Mouse (Mus musculus) heart, postnatal 0 days (tissue): ENCODE measurements at regions not wholly inside any gene's neighbourhood (a gene's known extent, or its start where the extent isn't known, plus 50 kb on each side); places are given as distances from the start of the nearest gene placed in this dataset.

Experiments used
- ATAC-seq: fragments of 200-750 bp; cut with Nextera tagmentation; 2 replicates; pipeline ENCODE4 v1.8.0; 2017; ENCODE audit warnings: low read depth, moderate number of reproducible peaks, moderate library complexity; ENCODE audit not compliant: insufficient read depth
- DNase-seq: peaks from one replicate; pipeline ENCODE4 v3.0.0-alpha.2; 2016; ENCODE audit warnings: low spot score
- H3K27ac ChIP-seq: fragments of 300-500 bp; sonication (generic); 2 replicates; pipeline ENCODE4 v1.5.1; 2014; ENCODE audit warnings: low read depth, mild to moderate bottlenecking
- H3K27me3 ChIP-seq: fragments of 300-500 bp; sonication (generic); 2 replicates; pipeline ENCODE4 v1.6.1; 2014; ENCODE audit warnings: low read length, mixed read lengths; ENCODE audit not compliant: control insufficient read depth, insufficient read depth
- H3K36me3 ChIP-seq: fragments of 300-500 bp; sonication (generic); replicated peaks from 2 replicates; pipeline ENCODE4 v1.6.1; 2014; ENCODE audit warnings: low read length, mixed read lengths; ENCODE audit not compliant: control insufficient read depth, insufficient read depth
- H3K4me1 ChIP-seq: fragments of 300-500 bp; sonication (generic); 2 replicates; pipeline ENCODE4 v1.6.1; 2014; ENCODE audit warnings: antibody characterized with exemption; ENCODE audit not compliant: control insufficient read depth, insufficient read depth
- H3K4me2 ChIP-seq: fragments of 300-500 bp; sonication (generic); 2 replicates; pipeline ENCODE4 v1.6.1; 2014; ENCODE audit warnings: low read depth, mild to moderate bottlenecking, low read length, moderate library complexity
- H3K4me3 ChIP-seq: fragments of 300-500 bp; sonication (generic); 2 replicates; pipeline ENCODE4 v1.5.1; 2014; ENCODE audit warnings: low read depth, low read length
- H3K9ac ChIP-seq: fragments of 300-500 bp; sonication (generic); replicated peaks from 2 replicates; pipeline ENCODE4 v1.6.1; 2014; ENCODE audit warnings: low read depth, low read length, mixed read lengths
- H3K9me3 ChIP-seq: fragments of 300-500 bp; sonication (generic); replicated peaks from 2 replicates; pipeline ENCODE4 v1.6.1; 2016; ENCODE audit warnings: low read length; ENCODE audit not compliant: control insufficient read depth
- CTCF ChIP-seq: IDR thresholded peaks from 2 replicates; pipeline ENCODE4 v1.5.1; 2016; ENCODE audit warnings: antibody characterized with exemption, control low read depth, low read depth
- EP300 ChIP-seq: IDR thresholded peaks from 2 replicates; pipeline ENCODE4 v1.6.1; 2016; ENCODE audit warnings: antibody characterized with exemption, low read depth
- WGBS: fragments of 180-500 bp; shearing (Covaris S2); extraction: QIAGEN DNeasy Blood & Tissue Kit; methylation state at CpG from one replicate; pipeline ENCODE4 v1.1.7; 2014; 5-methylcytosine and 5-hydroxymethylcytosine counted together

DNA sequence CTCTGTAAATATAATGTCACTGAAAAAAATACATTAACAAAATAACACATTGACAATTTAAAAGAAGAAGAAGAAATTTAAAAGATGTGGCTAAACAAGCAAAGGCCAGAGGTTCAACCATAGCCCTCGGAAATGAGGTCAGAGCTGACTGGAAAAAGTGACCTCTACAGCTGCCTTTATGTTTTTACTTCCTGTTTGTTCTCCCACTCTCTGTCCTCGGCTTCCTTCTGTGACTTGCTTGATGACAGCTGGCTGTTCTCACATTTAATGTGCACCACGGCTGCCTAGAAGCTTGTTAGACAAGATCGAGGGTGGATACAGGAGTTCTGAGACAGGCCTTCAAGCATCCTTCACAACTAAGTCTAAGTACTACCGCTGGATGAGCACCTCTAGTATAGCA, 194.9 kb upstream of the Acvr2a start:
- 27% methylated on average over 5 of the region's 5 CpGs for WGBS
- no peak overlapping the region for H3K4me3 ChIP-seq
- H3K9ac ChIP-seq, result no peak overlapping the region
- H3K27me3 ChIP-seq, result no peaks in the 10 kb centered on the region
- no peak overlapping the region for H3K4me2 ChIP-seq
- ATAC-seq (no peak), DNase-seq (no peak)
- H3K27ac ChIP-seq, result no peak overlapping the region
- no peaks in the 10 kb centered on the region for H3K36me3 ChIP-seq
- no peaks in the 10 kb centered on the region for H3K9me3 ChIP-seq
- TF ChIP-seq EP300 (no peak), CTCF (no peak)
- H3K4me1 ChIP-seq, result no peaks in the 10 kb centered on the region

DNA sequence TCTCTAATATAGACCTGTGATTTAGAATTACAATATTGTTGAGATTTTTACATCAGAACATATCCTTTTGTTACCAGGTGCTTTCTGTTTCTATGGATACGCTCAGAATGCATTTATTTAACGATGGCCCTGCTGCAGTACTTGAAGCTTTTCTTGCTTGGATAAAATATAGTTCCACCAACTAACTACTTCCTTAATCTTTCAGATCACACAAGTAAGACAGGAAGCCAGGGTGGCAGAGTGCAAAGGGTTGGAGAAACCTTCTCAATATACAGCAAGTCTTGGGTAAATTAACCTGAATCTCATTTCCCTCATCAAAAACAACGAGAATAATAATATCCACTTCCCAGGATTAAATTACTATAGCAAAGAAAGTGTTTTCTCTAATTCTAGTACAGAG, 193.1 kb upstream of the Acvr2a start:
- no peak for ATAC-seq
- DNase-seq, result no peak
- Histone ChIP-seq H3K9ac (no peak overlapping the region), H3K4me3 (no peak overlapping the region), H3K4me1 (no peaks in the 10 kb centered on the region), H3K4me2 (no peak overlapping the region), H3K27ac (no peak overlapping the region), H3K9me3 (no peaks in the 10 kb centered on the region), H3K27me3 (no peaks in the 10 kb centered on the region), H3K36me3 (no peaks in the 10 kb centered on the region)
- TF ChIP-seq CTCF (no peak), EP300 (no peak)
- 81% methylated on average over 3 of the region's 3 CpGs for WGBS

DNA sequence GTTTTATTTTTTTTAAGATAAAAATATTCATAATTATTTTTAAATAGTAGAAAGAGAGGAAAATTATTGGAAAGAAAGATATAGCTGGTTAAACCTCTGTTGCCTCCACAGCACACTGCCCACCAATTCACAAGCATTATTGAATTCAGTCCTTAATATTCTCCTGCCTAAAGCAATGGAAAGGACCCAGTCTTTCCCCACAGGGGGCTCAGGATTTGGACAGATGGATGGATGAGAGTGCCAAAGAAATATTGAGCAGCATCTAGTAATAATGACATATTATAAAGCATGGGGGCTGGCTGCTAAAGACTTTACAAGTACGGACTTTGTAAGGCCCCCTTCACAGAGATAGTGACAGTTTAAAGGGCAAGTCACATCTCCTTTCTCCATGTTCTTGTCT, 191.6 kb upstream of the Acvr2a start:
- no peaks in the 10 kb centered on the region for H3K4me1 ChIP-seq
- DNase-seq, result no peak
- no peaks in the 10 kb centered on the region for H3K36me3 ChIP-seq
- H3K27me3 ChIP-seq, result no peaks in the 10 kb centered on the region
- H3K27ac ChIP-seq, result no peak overlapping the region
- WGBS, result 87% methylated on average over 1 of the region's 1 CpGs
- TF ChIP-seq EP300 (no peak), CTCF (no peak)
- H3K4me2 ChIP-seq, result no peak overlapping the region
- no peak overlapping the region for H3K4me3 ChIP-seq
- no peaks in the 10 kb centered on the region for H3K9me3 ChIP-seq
- ATAC-seq, result no peak
- no peak overlapping the region for H3K9ac ChIP-seq

DNA sequence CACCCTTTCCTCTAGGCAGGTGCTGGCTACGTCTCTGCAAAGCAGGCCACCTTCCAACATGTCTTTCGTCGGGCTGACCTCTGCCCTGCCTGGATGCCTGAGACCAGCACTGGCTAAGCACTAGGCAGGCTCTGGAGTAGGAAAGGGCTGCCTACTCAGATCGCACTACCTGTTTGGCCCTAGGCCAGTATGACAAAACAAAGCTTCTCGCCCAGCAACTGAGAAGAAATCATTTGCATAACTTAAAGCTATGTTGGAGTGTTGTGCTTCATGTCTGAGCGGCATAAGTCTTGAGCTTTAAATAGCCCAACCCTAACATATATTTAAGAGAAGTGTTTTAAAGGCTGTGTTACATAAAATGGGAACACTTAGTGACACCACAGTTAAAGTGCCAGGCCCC, 189.9 kb upstream of the Acvr2a start:
- H3K27me3 ChIP-seq, result no peaks in the 10 kb centered on the region
- H3K36me3 ChIP-seq, result no peaks in the 10 kb centered on the region
- 29% methylated on average over 6 of the region's 6 CpGs for WGBS
- no peaks in the 10 kb centered on the region for H3K4me1 ChIP-seq
- ATAC-seq (no peak), DNase-seq (no peak)
- no peak overlapping the region for H3K27ac ChIP-seq
- no peak overlapping the region for H3K9ac ChIP-seq
- no peak overlapping the region for H3K4me2 ChIP-seq
- no peak for TF ChIP-seq CTCF
- no peak for TF ChIP-seq EP300
- no peak overlapping the region for H3K4me3 ChIP-seq
- no peaks in the 10 kb centered on the region for H3K9me3 ChIP-seq

DNA sequence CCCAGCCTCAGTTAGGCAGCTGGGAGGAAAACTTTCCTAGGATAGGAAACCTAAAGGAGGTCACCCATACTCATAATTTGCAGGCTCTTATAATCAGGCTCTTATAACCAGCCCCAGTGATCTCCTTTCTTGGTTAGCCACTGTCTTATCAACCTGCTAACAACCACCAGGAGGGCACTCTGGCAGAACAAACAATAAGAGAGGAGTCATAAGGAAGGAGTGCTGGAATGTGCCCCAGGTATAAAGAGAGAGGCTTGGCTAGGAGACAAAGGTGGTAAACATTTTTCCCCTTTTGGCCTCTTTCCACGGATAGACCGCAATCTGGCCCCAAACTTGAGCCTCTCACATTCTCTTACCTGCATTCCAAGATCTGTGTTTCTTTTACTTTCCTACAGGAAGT, 189.4 kb upstream of the Acvr2a start:
- H3K36me3 ChIP-seq, result no peaks in the 10 kb centered on the region
- no peaks in the 10 kb centered on the region for H3K9me3 ChIP-seq
- no peaks in the 10 kb centered on the region for H3K27me3 ChIP-seq
- ATAC-seq, result no peak
- no peak for DNase-seq
- H3K4me2 ChIP-seq, result no peak overlapping the region
- no peak overlapping the region for H3K27ac ChIP-seq
- H3K9ac ChIP-seq, result no peak overlapping the region
- WGBS, result 85% methylated on average over 2 of the region's 2 CpGs
- TF ChIP-seq EP300 (no peak), CTCF (no peak)
- no peaks in the 10 kb centered on the region for H3K4me1 ChIP-seq
- H3K4me3 ChIP-seq, result no peak overlapping the region

DNA sequence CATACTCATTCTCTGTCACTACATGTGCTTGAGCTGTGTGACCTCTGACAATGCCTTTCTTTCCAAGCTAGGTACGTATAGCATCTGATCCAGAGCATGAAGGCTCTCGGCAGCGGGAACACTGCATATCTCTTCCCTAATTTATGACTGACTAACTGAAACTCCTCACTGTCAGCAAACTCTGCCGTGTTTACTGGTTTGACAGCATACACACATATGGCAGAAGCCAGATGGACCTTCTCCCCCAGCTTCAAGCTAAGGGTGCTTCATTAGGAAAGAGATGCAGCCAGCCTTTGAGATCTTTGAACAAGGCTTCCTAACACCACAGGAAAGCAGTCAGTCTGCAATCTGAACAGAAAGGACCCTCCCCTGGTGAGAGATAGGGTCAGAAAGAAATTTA, 186.9 kb upstream of the Acvr2a start:
- H3K27ac ChIP-seq, result no peak overlapping the region
- TF ChIP-seq EP300 (no peak), CTCF (no peak)
- DNase-seq (no peak), ATAC-seq (no peak)
- 64% methylated on average over 4 of the region's 4 CpGs for WGBS
- H3K36me3 ChIP-seq, result no peaks in the 10 kb centered on the region
- H3K4me3 ChIP-seq, result no peak overlapping the region
- H3K27me3 ChIP-seq, result no peaks in the 10 kb centered on the region
- H3K4me2 ChIP-seq, result no peak overlapping the region
- H3K4me1 ChIP-seq, result no peaks in the 10 kb centered on the region
- H3K9me3 ChIP-seq, result no peaks in the 10 kb centered on the region
- H3K9ac ChIP-seq, result no peak overlapping the region
